In the genomic region with DNA sequence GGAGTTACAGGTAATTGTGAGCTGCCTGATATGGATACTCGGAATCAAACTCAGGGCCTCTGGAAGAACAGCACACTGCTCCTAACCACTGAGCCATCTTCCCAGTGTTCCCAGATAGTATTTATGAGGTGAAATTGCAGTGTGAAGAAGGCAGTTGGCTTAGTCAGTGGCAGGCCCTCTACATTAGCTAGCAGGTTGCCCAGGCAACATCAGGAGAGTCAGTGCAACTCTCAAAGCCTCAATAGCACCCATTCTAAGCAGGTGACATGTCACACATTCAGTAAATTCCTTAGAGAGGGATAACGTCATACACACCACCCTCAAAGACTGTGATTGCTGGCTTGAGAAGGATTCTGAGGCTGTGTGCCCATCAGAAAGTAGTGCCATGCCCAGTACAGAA, we compare ENCODE assay signal across 37 mouse cellular contexts. TPM values are rescaled to one million over a fixed set of nuclear protein-coding genes. Genes with fewer than 3 reads are reported as not detected.
"Had no signal": no experiment of that assay in that cellular context is flagged by ENCODE, and none has a peak within 500 bp of the region (broad histone marks: within the 10 kb centered on the region; RNA-seq: fewer than 3 reads in every experiment).

No protein-coding gene starts in this region.

- H3K9ac ChIP-seq: heart, embryonic 13.5 days; heart, embryonic 15.5 days; hindbrain, embryonic 13.5 days; hindbrain, embryonic 15.5 days; kidney, embryonic 15.5 days; limb, embryonic 12.5 days; liver, embryonic 13.5 days had no signal

- ATAC-seq: hindbrain, postnatal 0 days; intestine, embryonic 16.5 days had no signal

- H3K36me3 ChIP-seq: heart, embryonic 13.5 days; heart, embryonic 15.5 days; hindbrain, embryonic 13.5 days; hindbrain, embryonic 15.5 days; kidney, embryonic 15.5 days; limb, embryonic 10.5 days; limb, embryonic 12.5 days; liver, embryonic 13.5 days had no signal

- DNase-seq: gastrocnemius, postnatal 14 days; gastrocnemius, postnatal 36 days; heart, adult 2 months; heart, postnatal 14 days; heart, postnatal 36 days; kidney, adult 11 months; kidney, adult 2 months; kidney, adult 9 months; kidney, postnatal 14 days; kidney, postnatal 36 days; layer of hippocampus, adult 9-11 months; layer of hippocampus, postnatal 36 days; liver; liver, embryonic 13.5 days had no signal

- H3K27me3 ChIP-seq: heart, embryonic 13.5 days; heart, embryonic 15.5 days; hindbrain, embryonic 15.5 days; kidney, embryonic 15.5 days; limb, embryonic 12.5 days; liver, embryonic 13.5 days had no signal

- H3K4me3 ChIP-seq: heart, adult 2 months; heart, embryonic 13.5 days; heart, embryonic 15.5 days; hindbrain, embryonic 13.5 days; hindbrain, embryonic 15.5 days; kidney, embryonic 15.5 days; left cerebral cortex, adult 2 months; limb, embryonic 10.5 days; limb, embryonic 12.5 days; liver, embryonic 13.5 days had no signal

- H3K9me3 ChIP-seq: heart, embryonic 13.5 days; heart, embryonic 15.5 days; hindbrain, embryonic 13.5 days; hindbrain, embryonic 15.5 days; kidney, embryonic 15.5 days; limb, embryonic 10.5 days; liver, embryonic 13.5 days had no signal

- H3K4me2 ChIP-seq: heart, embryonic 11.5 days; heart, embryonic 13.5 days; heart, embryonic 15.5 days; hindbrain, embryonic 13.5 days; hindbrain, embryonic 15.5 days; kidney, embryonic 15.5 days; limb, embryonic 12.5 days; liver, embryonic 11.5 days; liver, embryonic 13.5 days had no signal

- H3K27ac ChIP-seq: heart, adult 2 months; heart, embryonic 13.5 days; heart, embryonic 15.5 days; hindbrain, embryonic 13.5 days; hindbrain, embryonic 15.5 days; hindbrain, postnatal 0 days; kidney, embryonic 15.5 days; kidney, postnatal 0 days; left cerebral cortex, adult 2 months; limb, embryonic 10.5 days; limb, embryonic 12.5 days; liver, embryonic 13.5 days had no signal

- H3K4me1 ChIP-seq: heart, embryonic 13.5 days; heart, embryonic 15.5 days; hindbrain, embryonic 15.5 days; limb, embryonic 10.5 days; liver, embryonic 13.5 days had no signal

RNA-seq across cellular contexts. Expression of a gene that starts 32.6 kb away (rescaled TPM):
- total RNA-seq: gastrocnemius, adult 18-20 months; gastrocnemius, adult 8-10 months; gastrocnemius, postnatal 14 days; gastrocnemius, postnatal 36 days; heart, adult 2 months; heart, postnatal 14 days; heart, postnatal 36 days; hematopoietic stem cell, adult 5-6 weeks; layer of hippocampus, adult 18-20 months; layer of hippocampus, adult 8-10 months; layer of hippocampus, postnatal 14 days; layer of hippocampus, postnatal 36 days; left cerebral cortex, adult 2 months; left cerebral cortex, postnatal 14 days; left cerebral cortex, postnatal 36 days had no signal
- polyA plus RNA-seq: gonadal fat pad, adult 2 months; heart, postnatal 0 days had no signal
